Mouse (Mus musculus): ENCODE data around the gene Tenm3.

DNA sequence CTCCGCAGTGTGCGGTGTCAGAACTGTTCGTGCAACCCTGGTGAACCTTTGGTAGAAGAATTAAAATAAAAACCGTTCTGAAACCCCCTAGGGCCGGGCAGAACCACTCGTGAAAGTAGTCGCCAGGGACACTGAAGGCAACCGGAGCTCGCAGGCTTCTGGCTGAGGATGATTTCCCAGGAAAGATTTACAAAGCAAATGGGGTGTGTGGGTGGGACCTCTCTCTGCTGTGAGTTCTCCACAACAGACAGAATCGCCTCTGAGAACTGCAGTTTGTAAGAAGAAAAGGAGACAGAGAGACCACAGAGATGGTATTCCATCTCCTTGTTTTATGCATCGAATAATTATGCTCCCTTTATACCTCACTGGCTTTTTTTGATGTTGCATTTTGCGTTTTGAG lies 122.4 kb downstream of the Tenm3 start:
- TF ChIP-seq CTCF (IDR thresholded peaks at IDR 0.05; ENCODE audit: borderline replicate concordance, insufficient read depth, low read length) (no peak), POLR2A (IDR thresholded peaks at IDR 0.05; ENCODE audit: low read depth, low read length) (no peak)
